Mouse (Mus musculus): ENCODE data around the gene Gm14408.
"Not testable (repeated sequence)": the region's sequence is repeated elsewhere in the genome, so short reads cannot be mapped to it uniquely, and the experiment has no call there.

Gene Gm14408

DNA sequence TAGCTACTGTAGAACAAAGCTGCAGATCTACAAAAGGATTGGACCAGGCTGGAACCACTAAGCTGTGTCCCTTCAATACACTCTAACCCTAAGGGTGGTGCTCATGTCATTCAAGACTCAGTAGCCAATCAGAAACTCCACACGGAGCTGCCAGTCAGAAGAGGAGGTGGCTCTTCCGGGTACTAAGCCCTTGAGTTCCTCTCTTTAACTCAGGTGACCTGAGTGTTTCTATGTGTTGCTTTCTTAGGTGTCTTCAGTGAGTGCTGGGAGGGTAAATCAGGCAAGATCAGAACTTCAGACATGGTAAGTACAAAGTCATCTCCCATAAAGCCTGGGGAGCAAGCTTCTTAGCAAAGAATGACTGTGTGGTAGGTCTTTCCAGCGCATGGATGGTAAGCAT lies at the start of gene Gm14408:
Gene Gm14408 (plus strand): TSS at position 301 of the 400 bp plus-strand sequence.
- DNase-seq (ENCODE audit: low spot score in 2 of 2), result not testable (repeated sequence)

DNA sequence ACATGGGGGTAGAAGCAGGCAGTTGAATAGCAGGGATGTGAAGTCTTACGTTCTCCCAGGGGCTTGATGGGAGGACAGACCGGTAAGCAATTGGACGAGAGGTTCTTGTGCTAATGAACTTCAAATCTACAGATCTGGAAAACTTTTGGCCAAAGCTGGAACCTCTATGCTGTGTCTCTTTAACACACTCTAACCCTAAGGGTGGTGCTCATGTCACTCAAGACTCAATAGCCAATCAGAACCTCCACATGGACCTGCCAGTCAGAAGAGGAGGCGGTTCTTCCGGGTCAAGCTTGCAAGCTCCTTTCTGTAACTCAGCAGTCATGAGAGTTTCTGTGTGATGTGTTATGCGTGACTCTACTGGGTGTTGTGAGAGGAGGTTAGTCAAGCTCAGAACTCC lies 32.6 kb upstream of the Gm14408 start, which contains the start of gene Gm14295:
Gene Gm14295 (plus strand): TSS at position 301 of the 400 bp plus-strand sequence.
- DNase-seq (ENCODE audit: low spot score in 2 of 2), result not testable (repeated sequence)

DNA sequence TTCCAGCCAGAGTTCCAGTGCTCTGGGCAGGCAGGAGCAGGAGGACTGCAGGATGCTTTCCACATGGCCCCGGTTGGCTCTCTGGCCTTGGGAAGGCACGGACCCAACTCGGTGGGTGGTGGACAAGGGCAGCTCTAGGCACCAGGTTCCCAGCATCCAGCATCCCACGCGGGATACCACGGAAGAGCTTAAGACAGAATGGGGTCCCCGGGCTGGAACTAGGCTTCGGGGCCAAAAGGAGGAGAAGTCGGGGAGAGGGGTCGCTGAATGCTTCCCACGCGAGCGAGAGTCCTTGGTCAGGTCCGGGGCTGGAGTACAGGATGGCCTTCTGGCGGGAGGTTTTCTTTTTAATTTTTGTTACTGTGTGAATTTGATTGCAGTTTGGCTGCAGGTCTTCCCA lies 32.2 kb upstream of the Gm14408 start:
- DNase-seq (ENCODE audit: low spot score in 2 of 2), result not testable (repeated sequence)

All from frontal cortex, postnatal 14 days (tissue).